Mouse (Mus musculus) liver, embryonic 13.5 days (tissue): Measurements from ENCODE around the gene Hist1h2ao. TPM values are rescaled to one million over a fixed set of nuclear protein-coding genes. Genes with fewer than 3 reads are reported as not detected.
"Not testable (repeated sequence)": the region's sequence is repeated elsewhere in the genome, so short reads cannot be mapped to it uniquely, and the experiment has no call there.

Experiments used
- ATAC-seq: fragments of 200-750 bp; cut with Nextera tagmentation; 2 replicates; pipeline ENCODE4 v1.8.0; 2017; ENCODE audit warnings: low read depth, mild to moderate bottlenecking, moderate number of reproducible peaks, moderate library complexity
- DNase-seq: peaks from one replicate; pipeline ENCODE4 v3.0.0; 2022
- H3K27ac ChIP-seq: fragments of 300-500 bp; sonication (generic); 2 replicates; pipeline ENCODE4 v1.5.1; 2015; ENCODE audit warnings: moderate library complexity, mild to moderate bottlenecking, inconsistent platforms
- H3K27me3 ChIP-seq: fragments of 300-500 bp; sonication (generic); 2 replicates; pipeline ENCODE4 v1.6.1; 2015; ENCODE audit warnings: mild to moderate bottlenecking, inconsistent platforms
- H3K36me3 ChIP-seq: fragments of 300-500 bp; sonication (generic); 2 replicates; pipeline ENCODE4 v1.6.1; 2015; ENCODE audit warnings: mild to moderate bottlenecking, inconsistent platforms
- H3K4me1 ChIP-seq: fragments of 300-500 bp; sonication (generic); replicated peaks from 2 replicates; pipeline ENCODE4 v1.6.1; 2015; ENCODE audit warnings: inconsistent platforms
- H3K4me2 ChIP-seq: fragments of 300-500 bp; sonication (generic); 2 replicates; pipeline ENCODE4 v1.6.1; 2015; ENCODE audit warnings: inconsistent platforms, mild to moderate bottlenecking, moderate library complexity
- H3K4me3 ChIP-seq: fragments of 300-500 bp; sonication (generic); replicated peaks from 2 replicates; pipeline ENCODE4 v1.5.1; 2015; ENCODE audit warnings: mild to moderate bottlenecking, inconsistent platforms
- H3K9ac ChIP-seq: fragments of 300-500 bp; sonication (generic); 2 replicates; pipeline ENCODE4 v1.6.1; 2015; ENCODE audit warnings: mild to moderate bottlenecking, inconsistent platforms
- H3K9me3 ChIP-seq: fragments of 300-500 bp; sonication (generic); replicated peaks from 2 replicates; pipeline ENCODE4 v1.6.1; 2016; ENCODE audit warnings: inconsistent platforms
- WGBS: fragments of 180-500 bp; shearing (Covaris S2); methylation state at CpG from one replicate; pipeline ENCODE4 v1.1.7; 2015; ENCODE audit not compliant: insufficient replicate concordance; 5-methylcytosine and 5-hydroxymethylcytosine counted together
- polyA plus RNA-seq: library from polyadenylated mRNA; unstranded; fragments of >200 nt; fragmentation: Nextera tagmentation; extraction: Ambion mirVana; gene quantifications from 2 replicates; pipeline ENCODE4 v1.2.1, GENCODE M21; 2015

Hist1h2ao gene
- 1.4 and 1.6 TPM in 2 replicates for polyA plus RNA-seq

DNA sequence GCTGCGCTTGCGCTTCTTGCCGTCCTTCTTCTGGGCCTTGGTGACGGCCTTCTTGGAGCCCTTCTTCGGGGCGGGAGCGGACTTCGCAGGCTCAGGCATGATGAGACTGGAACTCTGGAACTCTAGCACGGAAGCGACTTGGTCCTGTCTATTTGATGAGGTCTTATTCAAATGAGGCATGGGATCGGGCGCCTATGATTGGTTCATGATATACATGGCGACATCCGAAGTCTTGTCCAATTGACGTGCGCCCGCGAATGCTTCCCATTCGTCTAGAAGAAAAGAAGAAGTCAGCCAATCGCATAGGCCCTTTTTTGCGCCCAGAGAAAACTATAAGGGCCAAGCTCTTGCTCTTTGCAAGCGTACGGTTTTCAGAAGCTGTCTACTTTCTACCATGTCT, at the start of gene Hist1h2ao, which contains the start of gene Hist1h2bq:
Gene Hist1h2ao (plus strand): TSS at position 393 of the 400 bp plus-strand sequence.
Gene Hist1h2bq (minus strand): TSS at position 125 of the 400 bp plus-strand sequence.
- peak; percentile 87 for ATAC-seq
- H3K4me1 ChIP-seq, H3K27me3 ChIP-seq, H3K36me3 ChIP-seq, H3K9ac ChIP-seq, DNase-seq, H3K4me3 ChIP-seq, H3K4me2 ChIP-seq, H3K27ac ChIP-seq, H3K9me3 ChIP-seq: not testable (repeated sequence)
- WGBS, result no CpG with 5 or more reads among the region's 23 CpGs

DNA sequence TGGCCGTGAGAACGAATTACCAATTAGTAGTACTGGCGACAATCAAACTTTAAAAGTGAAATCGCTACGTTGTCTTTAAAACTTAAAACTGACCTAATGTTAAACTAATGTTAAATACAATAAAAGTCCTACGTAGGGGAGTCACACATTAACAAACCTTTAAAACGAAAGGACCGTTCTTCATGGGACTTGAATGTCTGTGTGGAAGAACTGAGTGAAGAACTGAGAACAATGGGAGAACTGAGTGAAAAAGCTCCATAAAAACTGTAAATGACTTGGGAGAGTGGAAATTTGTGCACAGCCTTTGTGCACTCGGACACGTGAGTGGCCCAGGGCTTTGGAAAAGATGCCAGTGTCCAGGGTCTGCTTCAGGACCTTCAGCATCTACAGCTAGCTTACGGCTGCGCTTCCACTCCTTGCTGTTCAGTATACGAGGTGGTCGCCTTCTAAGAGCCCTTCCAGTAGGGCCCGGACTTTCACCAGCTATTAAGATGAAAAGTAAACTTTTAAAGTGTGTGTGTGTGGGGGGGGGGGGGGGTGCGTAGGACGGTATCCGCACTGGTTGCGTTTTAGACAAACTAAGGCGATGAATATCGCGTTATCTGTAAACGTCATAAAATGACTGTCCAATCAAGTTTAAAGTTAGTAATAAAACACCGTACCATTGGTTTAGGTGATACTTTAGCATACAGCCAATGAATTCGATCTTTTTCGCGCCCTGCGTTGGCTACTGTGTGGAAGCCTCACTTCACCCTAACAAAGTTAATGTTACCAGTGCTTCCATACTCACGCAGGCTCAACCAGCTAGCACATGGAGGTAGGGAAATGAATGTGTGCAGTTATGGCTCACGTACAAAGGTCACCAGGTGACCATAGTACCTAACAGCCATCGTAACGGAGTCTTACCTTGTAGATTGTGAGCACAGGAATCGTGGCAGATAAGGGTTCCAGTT, 31.2 kb upstream of the Hist1h2ao start:
- Histone ChIP-seq H3K27ac (peak overlapping the region; percentile 100), H3K9ac (peak overlapping the region; percentile 93), H3K36me3 (0 out of 2 replicates have a peak, but pooled peaks cover 3% of the 10 kb centered on the region), H3K4me2 (peak overlapping the region; percentile 91), H3K4me3 (peak overlapping the region; percentile 73), H3K9me3 (no peaks in the 10 kb centered on the region), H3K4me1 (peaks cover 54% of the 10 kb centered on the region), H3K27me3 (no peaks in the 10 kb centered on the region)
- peak; percentile 70 for ATAC-seq
- WGBS, result 3% methylated on average over 33 of the region's 33 CpGs
- DNase-seq, result peak; percentile 78

DNA sequence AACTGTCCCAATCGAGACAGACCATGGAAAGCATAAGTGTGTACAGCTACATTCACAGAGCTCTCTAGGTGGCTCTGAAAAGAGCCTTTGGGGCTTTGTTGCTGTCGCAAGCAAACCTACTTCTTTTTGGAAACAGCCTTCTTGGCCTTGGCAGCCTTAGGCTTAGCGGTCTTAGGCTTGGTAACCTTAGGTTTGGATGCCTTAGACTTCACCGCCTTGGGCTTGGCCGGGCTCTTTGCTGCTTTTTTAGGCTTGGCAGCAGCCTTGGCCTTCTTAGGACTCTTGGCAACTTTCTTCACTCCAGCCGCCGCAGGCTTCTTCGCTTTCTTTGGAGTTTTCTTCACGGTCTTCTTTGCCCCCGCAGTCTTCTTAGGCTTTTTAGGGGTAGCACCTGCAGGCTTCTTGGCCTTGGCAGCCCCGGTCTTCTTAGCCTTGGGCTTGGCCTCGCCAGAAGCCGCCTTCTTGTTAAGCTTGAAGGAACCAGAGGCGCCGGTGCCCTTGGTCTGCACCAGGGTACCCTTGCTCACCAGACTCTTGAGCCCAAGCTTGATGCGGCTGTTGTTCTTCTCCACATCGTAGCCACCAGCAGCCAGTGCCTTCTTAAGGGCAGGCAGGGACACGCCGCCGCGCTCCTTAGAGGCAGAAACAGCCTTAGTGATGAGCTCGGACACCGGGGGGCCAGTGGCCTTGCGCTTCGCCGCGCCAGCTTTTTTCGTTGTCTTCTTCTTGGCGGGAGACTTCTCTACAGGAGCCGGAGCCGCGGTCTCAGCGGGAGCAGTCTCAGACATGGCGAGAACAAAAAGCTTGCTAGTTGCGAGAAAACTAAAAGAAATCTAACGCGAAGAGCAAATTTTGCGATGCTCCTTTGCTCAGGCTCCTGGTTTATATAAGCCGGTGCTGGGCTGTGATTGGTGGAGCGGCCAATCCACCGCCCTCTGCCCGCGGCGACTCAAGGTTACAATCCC, 30.2 kb upstream of the Hist1h2ao start, which contains the start of gene Hist1h1b:
Gene Hist1h1b (minus strand): TSS at position 859 of the 965 bp plus-strand sequence.
- no peaks in the 10 kb centered on the region for H3K9me3 ChIP-seq
- H3K36me3 ChIP-seq, result no peaks in the 10 kb centered on the region
- peaks cover 57% of the 10 kb centered on the region for H3K4me1 ChIP-seq
- ATAC-seq (peak; percentile 54), DNase-seq (peak; percentile 87)
- peak within 1 kb of the TSS; percentile 93 for H3K9ac ChIP-seq
- peak within 1 kb of the TSS; percentile 100 for H3K27ac ChIP-seq
- H3K27me3 ChIP-seq, result no peaks in the 10 kb centered on the region
- peak within 1 kb of the TSS; percentile 91 for H3K4me2 ChIP-seq
- H3K4me3 ChIP-seq, result peak within 1 kb of the TSS; percentile 73
- under 1% methylated on average over 44 of the region's 44 CpGs for WGBS

DNA sequence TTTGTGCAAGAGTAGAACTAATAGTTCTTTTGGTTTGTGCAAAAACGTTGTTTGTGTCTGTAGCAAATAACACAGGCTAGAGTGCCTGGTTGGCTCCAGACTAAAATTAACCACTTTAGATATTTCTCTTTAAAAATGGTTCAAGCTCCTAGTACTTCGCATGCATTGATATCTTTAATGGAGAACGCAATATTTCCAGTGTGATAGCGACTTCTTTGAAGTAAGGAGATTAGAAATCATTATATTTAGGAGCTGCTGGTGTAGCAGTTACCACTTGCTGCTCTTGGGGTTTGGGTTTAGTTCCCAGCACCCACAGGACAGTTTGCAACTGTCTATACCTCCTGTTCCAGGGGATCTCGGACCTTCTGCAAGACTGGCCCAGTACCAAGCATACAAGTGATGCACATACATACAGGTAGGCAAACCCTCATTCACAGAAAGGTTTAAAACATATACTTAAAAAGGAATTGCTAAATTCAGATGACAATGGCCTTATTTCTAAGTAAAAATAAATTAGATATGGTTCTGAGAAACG, 29.2 kb upstream of the Hist1h2ao start:
- peaks cover 59% of the 10 kb centered on the region for H3K4me1 ChIP-seq
- peak overlapping the region; percentile 100 for H3K27ac ChIP-seq
- DNase-seq, result no peak
- H3K27me3 ChIP-seq, result no peaks in the 10 kb centered on the region
- peak overlapping the region; percentile 73 for H3K4me3 ChIP-seq
- H3K36me3 ChIP-seq, result no peaks in the 10 kb centered on the region
- H3K4me2 ChIP-seq, result peak overlapping the region; percentile 91
- ATAC-seq, result no peak
- no peaks in the 10 kb centered on the region for H3K9me3 ChIP-seq
- WGBS, result 29% methylated on average over 6 of the region's 6 CpGs
- peak overlapping the region; percentile 93 for H3K9ac ChIP-seq

DNA sequence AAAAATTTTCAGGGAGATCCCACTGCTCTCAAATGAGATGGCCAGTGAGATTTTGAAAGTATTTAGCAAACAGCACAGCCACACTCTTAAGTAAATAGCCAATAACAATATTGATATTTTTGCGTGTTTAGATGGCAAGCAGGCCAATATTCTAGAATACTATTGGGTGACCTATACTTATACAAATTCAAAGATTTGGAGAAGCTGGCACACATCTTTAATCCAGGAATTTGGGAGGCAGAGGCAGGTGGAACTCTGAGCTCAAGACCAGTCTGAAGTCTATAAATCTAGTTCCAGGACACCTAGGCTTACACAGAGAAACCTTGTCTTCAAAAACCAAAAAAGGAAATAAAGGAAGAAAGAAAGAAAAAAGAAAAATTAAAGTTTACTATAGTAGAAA, 28.6 kb upstream of the Hist1h2ao start:
- ATAC-seq (no peak), DNase-seq (no peak)
- 75% methylated on average over 1 of the region's 1 CpGs for WGBS
- peak overlapping the region; percentile 74 for H3K4me2 ChIP-seq
- H3K27me3 ChIP-seq, result no peaks in the 10 kb centered on the region
- peak overlapping the region; percentile 35; the same call in 1 of the 2 replicates for H3K4me3 ChIP-seq
- peak overlapping the region; percentile 100 for H3K27ac ChIP-seq
- peak overlapping the region; percentile 64 for H3K9ac ChIP-seq
- H3K36me3 ChIP-seq, result no peaks in the 10 kb centered on the region
- peaks cover 56% of the 10 kb centered on the region for H3K4me1 ChIP-seq
- H3K9me3 ChIP-seq, result no peaks in the 10 kb centered on the region

DNA sequence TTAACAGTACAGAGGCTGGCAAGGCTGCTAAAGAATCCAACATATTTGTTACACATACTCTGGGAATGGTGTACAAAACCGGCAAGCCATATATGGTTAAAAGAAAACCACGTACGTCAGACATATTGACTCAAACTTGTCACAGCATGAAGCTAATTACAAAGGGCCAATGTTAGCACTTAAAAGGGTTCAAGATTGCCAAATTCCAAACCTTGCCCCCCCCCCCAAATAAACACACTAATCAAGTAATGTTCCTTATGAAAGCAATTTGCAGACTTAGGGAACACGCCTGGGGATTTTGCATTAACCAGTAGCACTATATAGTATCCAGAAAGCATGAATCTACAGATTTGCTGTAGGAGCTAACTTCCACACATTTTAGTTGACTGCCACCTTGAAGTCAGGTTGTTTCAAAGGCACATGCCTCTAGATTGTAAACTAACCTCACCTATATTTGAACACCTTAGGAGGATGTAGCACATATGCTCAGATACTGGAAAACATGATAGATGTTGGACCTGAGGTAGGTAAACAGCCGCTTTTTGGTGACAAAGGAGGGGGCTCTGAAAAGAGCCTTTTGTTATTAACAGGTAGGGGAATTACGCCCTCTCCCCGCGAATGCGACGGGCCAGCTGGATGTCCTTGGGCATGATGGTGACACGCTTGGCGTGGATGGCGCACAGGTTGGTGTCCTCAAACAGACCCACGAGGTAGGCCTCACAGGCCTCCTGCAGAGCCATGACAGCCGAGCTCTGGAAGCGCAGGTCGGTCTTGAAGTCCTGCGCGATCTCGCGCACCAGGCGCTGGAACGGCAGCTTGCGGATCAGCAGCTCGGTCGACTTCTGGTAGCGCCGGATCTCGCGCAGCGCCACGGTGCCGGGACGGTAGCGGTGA, 27.7 kb upstream of the Hist1h2ao start:
- H3K4me3 ChIP-seq, result peak overlapping the region; percentile 60
- DNase-seq (peak; percentile 68), ATAC-seq (peak; percentile 4)
- H3K4me2 ChIP-seq, result peak overlapping the region; percentile 74
- H3K27ac ChIP-seq, result peak overlapping the region; percentile 100
- not testable (repeated sequence) for H3K36me3 ChIP-seq, H3K27me3 ChIP-seq, H3K9me3 ChIP-seq
- 1% methylated on average over 15 of the region's 35 CpGs for WGBS
- H3K9ac ChIP-seq, result peak overlapping the region; percentile 78
- H3K4me1 ChIP-seq, result peaks cover 47% of the 10 kb centered on the region

DNA sequence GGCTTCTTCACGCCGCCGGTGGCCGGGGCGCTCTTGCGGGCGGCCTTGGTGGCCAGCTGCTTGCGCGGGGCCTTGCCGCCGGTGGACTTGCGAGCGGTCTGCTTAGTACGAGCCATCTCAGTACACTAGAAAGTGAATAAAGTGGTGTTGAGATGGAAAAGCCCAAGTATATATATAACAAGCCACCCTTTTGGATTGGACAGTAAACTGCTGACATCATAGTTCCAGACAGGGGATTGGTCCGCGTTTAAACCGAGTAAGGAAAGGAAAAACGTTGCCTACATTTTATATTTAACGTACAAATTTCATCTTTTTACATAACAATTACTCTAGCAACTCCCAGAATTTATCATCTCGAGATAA, 27.0 kb upstream of the Hist1h2ao start, which contains the start of gene Hist1h3i:
Gene Hist1h3i (minus strand): TSS at position 116 of the 363 bp plus-strand sequence.
- Histone ChIP-seq H3K36me3 (no peaks in the 10 kb centered on the region), H3K27me3 (no peaks in the 10 kb centered on the region), H3K9ac (peak within 1 kb of the TSS; percentile 84), H3K4me1 (peaks cover 47% of the 10 kb centered on the region), H3K9me3 (no peaks in the 10 kb centered on the region), H3K27ac (peak within 1 kb of the TSS; percentile 100), H3K4me2 (peak within 1 kb of the TSS; percentile 74), H3K4me3 (peak within 1 kb of the TSS; percentile 60)
- DNase-seq, result peak; percentile 76
- peak; percentile 39 for ATAC-seq
- WGBS, result under 1% methylated on average over 13 of the region's 20 CpGs

DNA sequence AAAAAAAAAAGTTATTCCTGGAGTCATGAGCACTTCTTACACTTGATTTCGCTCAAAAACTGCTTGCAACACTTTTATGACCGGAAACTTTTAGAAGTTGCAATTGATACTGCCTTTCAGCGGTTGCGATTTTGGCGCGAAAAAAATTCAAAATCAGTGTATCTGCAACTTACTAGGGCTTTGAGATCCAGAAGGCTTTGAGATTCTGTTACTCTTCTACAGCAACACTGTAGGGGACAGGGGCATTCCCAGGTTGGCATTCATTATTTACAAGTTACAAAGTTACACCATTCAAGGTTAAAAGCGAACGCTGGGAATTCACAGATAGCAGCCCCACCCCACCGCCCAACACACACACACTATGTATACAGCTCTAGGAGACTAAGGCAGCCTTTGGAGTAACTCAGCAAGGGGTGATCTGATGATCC, 26.5 kb upstream of the Hist1h2ao start:
- 3% methylated on average over 9 of the region's 9 CpGs for WGBS
- peak overlapping the region; percentile 100 for H3K27ac ChIP-seq
- no peaks in the 10 kb centered on the region for H3K36me3 ChIP-seq
- peak overlapping the region; percentile 84 for H3K9ac ChIP-seq
- peak overlapping the region; percentile 60 for H3K4me3 ChIP-seq
- H3K4me2 ChIP-seq, result peak overlapping the region; percentile 74
- DNase-seq (peak; percentile 44), ATAC-seq (no peak)
- no peaks in the 10 kb centered on the region for H3K27me3 ChIP-seq
- no peaks in the 10 kb centered on the region for H3K9me3 ChIP-seq
- peaks cover 49% of the 10 kb centered on the region for H3K4me1 ChIP-seq

DNA sequence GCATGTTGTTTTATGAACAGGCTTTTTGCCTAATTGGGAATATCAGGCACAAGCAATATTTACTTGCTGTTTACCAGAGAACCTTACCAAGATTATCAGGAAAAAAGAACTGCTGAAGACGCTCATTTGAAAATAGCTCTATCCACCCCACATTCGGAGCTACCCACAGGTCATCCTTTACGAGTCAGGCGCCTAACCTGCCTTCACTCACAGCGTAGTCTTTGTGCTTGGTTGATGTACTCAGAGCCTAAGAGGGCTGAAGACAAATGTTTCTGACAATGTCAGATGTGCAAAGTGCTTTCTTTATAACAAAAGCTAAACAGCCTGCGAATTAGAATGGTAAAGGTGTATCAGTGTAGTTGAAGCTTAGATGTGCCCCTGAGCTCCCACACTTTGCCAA, 26.0 kb upstream of the Hist1h2ao start:
- Histone ChIP-seq H3K36me3 (no peaks in the 10 kb centered on the region), H3K27me3 (no peaks in the 10 kb centered on the region), H3K4me3 (peak overlapping the region; percentile 60), H3K9ac (peak overlapping the region; percentile 84), H3K27ac (peak overlapping the region; percentile 100), H3K4me2 (peak overlapping the region; percentile 74), H3K4me1 (peaks cover 55% of the 10 kb centered on the region), H3K9me3 (no peaks in the 10 kb centered on the region)
- WGBS, result 59% methylated on average over 6 of the region's 6 CpGs
- ATAC-seq, result no peak
- no peak for DNase-seq
